Mouse (Mus musculus): ENCODE results near the gene Prelid1. TPM values are rescaled to one million over a fixed set of nuclear protein-coding genes. Genes with fewer than 3 reads are reported as not detected.

The Prelid1 gene
- polyA plus RNA-seq, 1 experiment from 2014 or later, result 466 TPM

DNA sequence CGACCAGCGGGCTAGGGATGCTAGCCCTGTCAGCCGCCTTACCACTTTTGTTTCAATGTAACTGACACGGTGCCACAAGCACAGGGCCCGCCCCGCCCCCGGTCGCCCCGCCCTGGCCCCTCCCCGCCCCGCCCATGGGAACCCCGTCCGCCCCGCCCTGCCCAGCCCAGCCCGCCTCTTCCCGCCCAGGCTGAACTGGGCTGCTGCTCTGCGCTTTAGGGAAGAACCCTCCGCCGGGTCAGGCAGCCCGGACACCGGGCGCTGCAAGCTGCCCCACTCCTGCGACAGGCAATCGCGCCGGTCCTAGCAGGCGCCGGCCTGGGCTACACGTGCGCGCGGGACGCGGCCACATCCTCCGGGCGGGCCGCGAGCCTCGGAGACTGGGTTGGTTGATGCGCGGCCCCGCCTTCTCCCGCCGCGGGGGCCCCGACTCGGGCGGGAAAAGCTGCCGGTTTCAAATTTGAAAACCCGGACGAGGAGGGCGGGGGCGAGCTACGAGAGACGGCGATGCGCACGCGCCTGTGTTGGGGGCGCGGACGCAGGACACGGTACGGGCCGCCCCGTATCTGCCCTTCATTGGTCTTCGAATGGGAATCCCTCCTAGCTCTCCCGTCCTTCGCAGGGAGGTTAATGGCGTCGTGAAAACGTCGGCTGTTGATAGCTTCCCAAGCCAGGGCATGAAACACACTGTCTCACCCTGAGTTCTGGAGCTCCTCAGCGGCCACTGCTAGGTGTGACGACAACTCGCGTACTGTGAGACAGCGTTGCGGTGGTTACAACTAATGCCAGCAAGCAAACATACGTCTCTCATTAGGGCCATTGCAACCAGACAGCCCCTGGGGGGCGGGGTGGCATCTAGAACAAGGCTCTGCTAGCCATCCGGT, 9.6 kb downstream of the Prelid1 start, which contains the start of gene Mxd3:
Gene Mxd3, minus strand, starts transcription at position 141 of the 884 bp plus-strand sequence.
- H3K9me3 ChIP-seq (ENCODE audit: control insufficient read depth, low read length), result no peaks in the 10 kb centered on the region
- peaks cover 11% of the 10 kb centered on the region for H3K36me3 ChIP-seq (ENCODE audit: control insufficient read depth, insufficient read depth, low read length)
- H3K9ac ChIP-seq (ENCODE audit: low read length), result peak within 1 kb of the TSS; percentile 76
- H3K27ac ChIP-seq (ENCODE audit: low read length), result peak within 1 kb of the TSS; percentile 91
- H3K4me1 ChIP-seq (replicated peaks; ENCODE audit: control insufficient read depth, insufficient read depth, low read length), result peaks cover 32% of the 10 kb centered on the region
- peak within 1 kb of the TSS; percentile 74 for H3K4me2 ChIP-seq (ENCODE audit: low read depth, low read length)
- peak; percentile 90 for ATAC-seq (ENCODE audit: low read depth)
- under 1% methylated on average over 71 of the region's 82 CpGs for WGBS
- H3K4me3 ChIP-seq (ENCODE audit: low read length), result peak within 1 kb of the TSS; percentile 66
- no peaks in the 10 kb centered on the region for H3K27me3 ChIP-seq (ENCODE audit: control insufficient read depth, insufficient read depth, low read depth, low read length)

DNA sequence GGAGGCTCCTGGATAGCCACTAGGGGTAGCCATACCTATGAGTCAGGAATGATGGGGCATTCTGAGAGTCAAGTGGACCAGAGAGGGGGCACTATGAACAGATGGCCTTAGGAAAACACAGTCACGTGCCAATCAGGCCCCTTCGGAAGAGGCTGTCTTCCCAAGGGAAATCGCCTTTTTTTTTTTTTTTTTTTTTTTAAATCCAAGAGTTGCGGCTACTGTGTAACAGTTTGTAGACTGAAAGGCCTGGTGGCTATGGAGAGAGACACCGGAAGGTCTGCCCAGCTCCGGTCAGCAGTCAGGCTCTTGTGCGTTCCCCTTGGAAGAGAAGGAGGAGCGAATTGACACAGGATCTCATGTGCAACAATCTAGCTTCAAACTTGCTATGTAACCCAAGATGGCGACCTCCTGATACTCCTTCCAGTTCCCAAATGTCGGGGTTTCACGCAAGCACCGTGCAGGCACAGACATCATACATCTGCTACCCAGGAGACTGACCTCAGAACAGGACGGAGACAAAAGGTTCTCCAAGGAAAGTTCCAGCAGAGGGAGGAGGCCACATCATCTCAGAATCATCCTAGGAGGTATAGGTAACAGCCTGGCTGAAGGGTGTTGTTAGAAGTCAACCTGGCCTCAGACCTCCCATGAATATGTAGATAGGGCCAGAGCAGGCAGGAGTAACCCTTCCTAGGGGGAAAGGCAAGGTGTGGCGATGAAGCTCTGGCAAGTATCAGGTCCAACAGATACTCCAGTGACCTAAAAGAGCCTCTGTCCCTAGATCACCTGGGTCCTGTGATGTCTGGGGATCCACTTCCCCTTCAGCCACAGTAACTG, 10.5 kb downstream of the Prelid1 start:
- H3K9ac ChIP-seq (ENCODE audit: low read length), result peak overlapping the region; percentile 76
- 37% methylated on average over 14 of the region's 14 CpGs for WGBS

DNA sequence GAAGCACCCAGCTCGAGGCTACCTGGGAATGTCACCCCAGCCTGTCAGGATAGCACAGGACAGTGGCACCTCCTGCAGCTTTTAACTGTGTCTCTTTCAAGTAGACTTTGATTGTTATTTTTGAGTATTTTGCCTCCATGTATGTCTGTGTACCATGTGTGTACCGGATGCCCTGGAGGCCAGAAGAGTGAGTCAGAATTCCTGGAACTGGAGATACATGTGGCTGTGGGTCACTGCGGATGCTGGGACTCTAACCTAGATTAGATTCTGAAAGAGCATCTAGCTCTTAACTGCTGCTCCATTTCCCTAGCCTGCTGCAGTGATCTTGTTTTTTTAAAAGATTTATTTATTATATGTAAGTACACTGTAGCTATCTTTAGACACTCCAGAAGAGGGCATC, 12.0 kb downstream of the Prelid1 start:
- Histone ChIP-seq H3K9me3 (ENCODE audit: control insufficient read depth, low read length) (no peaks in the 10 kb centered on the region; the same call in 1 of the 2 replicates), H3K27me3 (ENCODE audit: control insufficient read depth, insufficient read depth, low read depth, low read length) (no peaks in the 10 kb centered on the region), H3K4me1 (replicated peaks; ENCODE audit: control insufficient read depth, insufficient read depth, low read length) (peaks cover 28% of the 10 kb centered on the region), H3K4me2 (ENCODE audit: low read depth, low read length) (no peak overlapping the region), H3K4me3 (ENCODE audit: low read length) (no peak overlapping the region), H3K27ac (ENCODE audit: low read length) (no peak overlapping the region), H3K36me3 (ENCODE audit: control insufficient read depth, insufficient read depth, low read length) (no peaks in the 10 kb centered on the region), H3K9ac (ENCODE audit: low read length) (no peak overlapping the region)
- WGBS, result 78% methylated on average over 3 of the region's 3 CpGs
- no peak for ATAC-seq (ENCODE audit: low read depth)

More for the DNA sequence above, 10.5 kb downstream of the Prelid1 start:
- Histone ChIP-seq H3K27ac (ENCODE audit: low read length) (peak overlapping the region; percentile 91), H3K4me2 (ENCODE audit: low read depth, low read length) (peak overlapping the region; percentile 74), H3K4me1 (replicated peaks; ENCODE audit: control insufficient read depth, insufficient read depth, low read length) (peaks cover 32% of the 10 kb centered on the region), H3K27me3 (ENCODE audit: control insufficient read depth, insufficient read depth, low read depth, low read length) (no peaks in the 10 kb centered on the region), H3K4me3 (ENCODE audit: low read length) (peak overlapping the region; percentile 66), H3K36me3 (ENCODE audit: control insufficient read depth, insufficient read depth, low read length) (peaks cover 5% of the 10 kb centered on the region), H3K9me3 (ENCODE audit: control insufficient read depth, low read length) (no peaks in the 10 kb centered on the region)
- ATAC-seq (ENCODE audit: low read depth), result no peak

DNA sequence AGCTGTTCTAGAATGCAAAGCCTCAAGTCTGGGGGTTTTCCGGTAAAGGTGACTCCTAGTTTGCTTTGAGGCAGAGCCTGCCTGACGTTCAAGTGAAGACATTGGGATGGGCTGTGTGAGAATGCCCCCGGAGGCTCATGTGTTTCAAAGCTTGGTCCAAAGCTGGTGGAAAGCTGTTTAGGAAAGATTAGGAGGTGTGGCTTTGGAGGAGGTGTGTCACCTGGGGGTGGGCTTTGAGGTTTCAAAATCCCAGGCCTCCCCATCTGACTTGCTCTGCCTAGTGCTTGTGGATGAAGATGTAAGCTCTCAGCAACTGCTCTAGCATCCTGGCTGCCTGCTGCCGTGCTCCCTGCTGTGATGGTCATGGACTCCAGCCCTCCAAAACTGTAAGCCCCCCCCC, 15.4 kb downstream of the Prelid1 start:
- H3K9me3 ChIP-seq (ENCODE audit: control insufficient read depth, low read length), result no peaks in the 10 kb centered on the region; the same call in 1 of the 2 replicates
- H3K36me3 ChIP-seq (ENCODE audit: control insufficient read depth, insufficient read depth, low read length), result no peaks in the 10 kb centered on the region
- ATAC-seq (ENCODE audit: low read depth), result no peak
- WGBS, result 84% methylated on average over 4 of the region's 4 CpGs
- H3K4me1 ChIP-seq (replicated peaks; ENCODE audit: control insufficient read depth, insufficient read depth, low read length), result peaks cover 3% of the 10 kb centered on the region; the same call in 1 of the 2 replicates
- H3K4me2 ChIP-seq (ENCODE audit: low read depth, low read length), result no peak overlapping the region
- no peak overlapping the region for H3K4me3 ChIP-seq (ENCODE audit: low read length)
- H3K27ac ChIP-seq (ENCODE audit: low read length), result no peak overlapping the region
- no peak overlapping the region for H3K9ac ChIP-seq (ENCODE audit: low read length)
- H3K27me3 ChIP-seq (ENCODE audit: control insufficient read depth, insufficient read depth, low read depth, low read length), result no peaks in the 10 kb centered on the region

DNA sequence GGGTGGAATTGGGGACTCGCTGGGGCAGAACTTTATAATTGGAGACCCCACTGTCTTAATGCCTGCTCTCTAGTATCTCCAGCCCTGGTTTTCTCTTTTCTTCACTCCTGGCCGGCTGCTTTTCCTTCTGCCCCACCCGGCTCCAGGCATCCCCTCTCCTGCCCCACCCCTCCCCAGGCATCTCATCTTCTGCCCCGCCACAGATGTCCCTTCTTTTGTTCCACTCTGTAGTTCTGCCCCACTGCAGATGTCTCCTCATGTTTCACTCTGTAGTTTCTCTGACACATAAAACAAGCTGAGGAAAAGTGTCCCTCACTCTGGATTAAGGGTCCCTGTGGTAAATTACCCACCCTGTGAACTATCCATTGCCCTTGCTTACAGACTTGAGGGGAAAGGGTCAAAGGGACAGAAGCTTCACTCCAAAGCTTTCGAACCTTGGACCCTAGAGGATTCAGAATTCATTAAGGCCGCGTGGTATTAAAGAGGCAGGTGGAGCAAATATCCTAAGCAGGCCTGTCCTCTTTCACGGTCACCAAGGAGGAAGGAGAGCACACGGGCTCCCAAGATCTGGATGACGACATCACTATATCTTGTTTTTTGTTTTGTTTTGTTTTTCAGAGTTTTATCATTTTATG, 17.2 kb downstream of the Prelid1 start:
- no peaks in the 10 kb centered on the region; the same call in 1 of the 2 replicates for H3K9me3 ChIP-seq (ENCODE audit: control insufficient read depth, low read length)
- no peak overlapping the region for H3K4me2 ChIP-seq (ENCODE audit: low read depth, low read length)
- 64% methylated on average over 10 of the region's 10 CpGs for WGBS
- no peak for ATAC-seq (ENCODE audit: low read depth)
- H3K9ac ChIP-seq (ENCODE audit: low read length), result no peak overlapping the region
- no peaks in the 10 kb centered on the region for H3K27me3 ChIP-seq (ENCODE audit: control insufficient read depth, insufficient read depth, low read depth, low read length)
- H3K27ac ChIP-seq (ENCODE audit: low read length), result no peak overlapping the region
- no peak overlapping the region for H3K4me3 ChIP-seq (ENCODE audit: low read length)
- H3K36me3 ChIP-seq (ENCODE audit: control insufficient read depth, insufficient read depth, low read length), result no peaks in the 10 kb centered on the region
- H3K4me1 ChIP-seq (replicated peaks; ENCODE audit: control insufficient read depth, insufficient read depth, low read length), result no peaks in the 10 kb centered on the region

DNA sequence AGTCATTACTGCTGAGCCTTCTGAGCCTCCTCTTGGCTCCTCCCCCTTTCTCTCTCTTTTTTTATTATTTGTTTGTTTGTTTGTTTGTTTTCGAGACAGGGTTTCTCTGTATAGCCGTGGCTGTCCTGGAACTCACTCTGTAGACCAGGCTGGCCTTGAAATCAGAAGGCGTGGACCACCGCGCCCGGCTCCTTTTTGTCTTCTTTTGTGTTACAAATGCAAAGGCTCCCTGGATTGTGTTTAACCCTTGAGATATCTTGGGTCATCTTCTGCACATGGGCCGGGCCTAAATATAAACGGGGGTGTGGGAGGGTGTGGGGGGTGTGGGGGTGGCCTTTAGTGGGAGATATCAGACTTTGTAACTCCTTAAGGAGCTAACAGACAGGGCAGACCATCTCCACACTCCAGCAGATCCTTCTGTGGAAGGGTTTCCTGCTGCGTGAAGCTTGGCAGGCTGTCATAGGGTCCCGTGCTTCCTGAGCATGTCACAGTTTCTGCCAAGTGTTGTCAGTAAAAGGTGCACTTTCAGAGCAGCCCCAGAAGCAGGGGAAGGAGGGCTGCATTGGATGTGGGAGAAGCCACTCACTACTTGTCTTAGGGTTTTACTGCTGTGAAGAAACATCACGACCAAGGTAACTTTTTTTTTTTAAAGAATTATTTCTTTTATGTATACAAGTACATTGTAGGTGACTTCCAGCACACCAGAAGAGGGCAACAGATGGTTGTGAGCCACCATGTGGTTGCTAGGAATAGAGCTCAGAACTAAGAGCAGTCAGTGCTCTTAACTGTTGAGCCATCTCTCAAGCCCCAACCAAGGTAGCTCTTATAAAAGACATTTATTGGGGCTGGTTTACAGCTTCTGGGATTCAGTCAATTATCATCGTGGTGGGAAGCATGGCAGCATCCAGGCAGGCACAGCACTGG, 18.1 kb downstream of the Prelid1 start:
- WGBS, result 59% methylated on average over 12 of the region's 12 CpGs

DNA sequence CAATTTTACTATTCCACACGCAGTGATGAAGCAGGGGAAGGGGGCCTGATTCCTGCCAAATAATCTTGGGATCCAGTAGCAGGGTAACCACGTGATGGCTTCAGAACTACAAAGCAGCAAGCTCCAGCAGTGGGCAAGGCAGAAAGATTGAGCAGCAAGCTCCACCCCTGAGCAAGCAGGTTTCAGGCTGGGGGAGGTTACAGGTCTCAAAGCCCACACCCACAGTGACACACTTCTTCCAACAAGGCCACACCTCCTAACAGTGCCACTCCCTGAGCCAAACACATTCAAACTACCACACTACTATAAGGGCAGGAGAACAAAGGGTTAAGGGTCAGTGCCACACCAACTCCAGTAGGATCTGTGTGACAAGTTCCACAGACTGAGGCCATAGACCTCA, 19.0 kb downstream of the Prelid1 start:
- ATAC-seq (ENCODE audit: low read depth), result 0 out of 2 replicates have a peak, but pooled peaks have one; percentile 15
- no peaks in the 10 kb centered on the region; the same call in 1 of the 2 replicates for H3K9me3 ChIP-seq (ENCODE audit: control insufficient read depth, low read length)
- H3K4me1 ChIP-seq (replicated peaks; ENCODE audit: control insufficient read depth, insufficient read depth, low read length), result no peaks in the 10 kb centered on the region
- no peak overlapping the region for H3K9ac ChIP-seq (ENCODE audit: low read length)
- H3K4me2 ChIP-seq (ENCODE audit: low read depth, low read length), result no peak overlapping the region
- 23% methylated on average over 2 of the region's 2 CpGs for WGBS
- H3K4me3 ChIP-seq (ENCODE audit: low read length), result no peak overlapping the region
- peaks cover under 1% of the 10 kb centered on the region; the same call in 1 of the 2 replicates for H3K36me3 ChIP-seq (ENCODE audit: control insufficient read depth, insufficient read depth, low read length)
- no peaks in the 10 kb centered on the region for H3K27me3 ChIP-seq (ENCODE audit: control insufficient read depth, insufficient read depth, low read depth, low read length)
- H3K27ac ChIP-seq (ENCODE audit: low read length), result no peak overlapping the region

More for the DNA sequence above, 18.1 kb downstream of the Prelid1 start:
- Histone ChIP-seq H3K27me3 (ENCODE audit: control insufficient read depth, insufficient read depth, low read depth, low read length) (no peaks in the 10 kb centered on the region), H3K4me2 (ENCODE audit: low read depth, low read length) (no peak overlapping the region), H3K9me3 (ENCODE audit: control insufficient read depth, low read length) (no peaks in the 10 kb centered on the region; the same call in 1 of the 2 replicates), H3K4me1 (replicated peaks; ENCODE audit: control insufficient read depth, insufficient read depth, low read length) (no peaks in the 10 kb centered on the region), H3K4me3 (ENCODE audit: low read length) (no peak overlapping the region), H3K36me3 (ENCODE audit: control insufficient read depth, insufficient read depth, low read length) (no peaks in the 10 kb centered on the region), H3K27ac (ENCODE audit: low read length) (no peak overlapping the region), H3K9ac (ENCODE audit: low read length) (no peak overlapping the region)
- no peak for ATAC-seq (ENCODE audit: low read depth)

DNA sequence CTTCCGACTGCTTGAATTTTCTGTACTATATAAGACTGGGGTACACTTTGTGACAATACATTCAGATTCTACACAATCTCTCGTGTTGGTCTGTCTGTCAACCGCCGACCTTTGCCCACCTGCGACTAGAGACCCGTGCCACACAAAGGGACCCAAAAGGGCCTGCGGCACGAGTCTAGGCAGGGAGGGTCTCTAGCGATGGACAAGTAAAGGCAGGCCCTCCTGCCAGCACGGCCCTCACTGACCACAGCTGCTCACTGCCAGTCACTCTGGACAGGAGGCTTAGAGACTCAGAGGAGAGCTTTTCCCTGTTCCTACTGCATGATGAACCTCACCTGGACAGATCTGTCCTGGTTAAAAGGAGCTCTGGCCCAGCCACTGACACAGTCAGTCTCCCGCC, 22.2 kb downstream of the Prelid1 start:
- ATAC-seq (ENCODE audit: low read depth), result no peak
- H3K36me3 ChIP-seq (ENCODE audit: control insufficient read depth, insufficient read depth, low read length), result peaks cover 28% of the 10 kb centered on the region
- H3K27ac ChIP-seq (ENCODE audit: low read length), result no peak overlapping the region
- no peak overlapping the region for H3K4me3 ChIP-seq (ENCODE audit: low read length)
- no peak overlapping the region for H3K4me2 ChIP-seq (ENCODE audit: low read depth, low read length)
- no peaks in the 10 kb centered on the region for H3K4me1 ChIP-seq (replicated peaks; ENCODE audit: control insufficient read depth, insufficient read depth, low read length)
- WGBS, result 26% methylated on average over 11 of the region's 11 CpGs
- no peaks in the 10 kb centered on the region for H3K27me3 ChIP-seq (ENCODE audit: control insufficient read depth, insufficient read depth, low read depth, low read length)
- no peaks in the 10 kb centered on the region for H3K9me3 ChIP-seq (ENCODE audit: control insufficient read depth, low read length)
- no peak overlapping the region for H3K9ac ChIP-seq (ENCODE audit: low read length)

All from lung, embryonic 16.5 days (tissue).